Mouse (Mus musculus): ENCODE results near the gene Olfr688.

DNA sequence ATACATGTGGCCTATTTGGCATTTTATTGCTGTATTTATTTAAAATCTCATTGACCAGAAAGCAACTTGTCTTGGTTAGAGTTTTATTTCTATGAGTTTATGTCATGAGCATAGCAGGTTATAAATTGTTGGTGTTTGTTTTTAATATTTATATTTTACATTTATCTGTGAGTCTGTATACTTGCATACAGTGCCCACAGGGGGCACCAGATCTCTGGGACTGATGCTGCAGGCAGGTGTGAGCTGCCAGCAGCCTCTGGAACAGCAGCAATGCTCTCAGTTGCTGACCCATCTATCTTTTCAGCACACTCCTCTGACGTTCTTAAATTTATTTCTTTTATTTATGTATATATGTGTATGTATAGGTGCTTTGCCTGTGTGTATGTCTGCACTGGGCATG lies 39.7 kb upstream of the Olfr688 start:
- TF ChIP-seq TAL1 (IDR thresholded peaks at IDR 0.05; ENCODE audit: low read length) (no peak), GATA1 (IDR thresholded peaks at IDR 0.05; ENCODE audit: low read length) (no peak)

All from erythroblast, embryonic 14.5 days (primary cell).